Mouse (Mus musculus) heart, postnatal 36 days (tissue): ENCODE data around the gene Sept9. TPM values are rescaled to one million over a fixed set of nuclear protein-coding genes. Genes with fewer than 3 reads are reported as not detected.

Experiments used
- DNase-seq, 2 experiments: peaks; one replicate each; pipeline ENCODE4 v3.0.0; 2021 to 2022
- intact Hi-C: fragments of 180-260 bp; cut with DNase I; formaldehyde crosslinking; loops from one replicate; pipeline ENCODE4 v1.15.1; 2025
- total RNA-seq, 2 experiments: library from RNA; stranded (reverse); gene quantifications; 2 replicates each; pipeline ENCODE4 v1.2.3; 2021

Gene Sept9
- total RNA-seq, 2 experiments from 2014 or later: 28.6 to 37.1 TPM

DNA sequence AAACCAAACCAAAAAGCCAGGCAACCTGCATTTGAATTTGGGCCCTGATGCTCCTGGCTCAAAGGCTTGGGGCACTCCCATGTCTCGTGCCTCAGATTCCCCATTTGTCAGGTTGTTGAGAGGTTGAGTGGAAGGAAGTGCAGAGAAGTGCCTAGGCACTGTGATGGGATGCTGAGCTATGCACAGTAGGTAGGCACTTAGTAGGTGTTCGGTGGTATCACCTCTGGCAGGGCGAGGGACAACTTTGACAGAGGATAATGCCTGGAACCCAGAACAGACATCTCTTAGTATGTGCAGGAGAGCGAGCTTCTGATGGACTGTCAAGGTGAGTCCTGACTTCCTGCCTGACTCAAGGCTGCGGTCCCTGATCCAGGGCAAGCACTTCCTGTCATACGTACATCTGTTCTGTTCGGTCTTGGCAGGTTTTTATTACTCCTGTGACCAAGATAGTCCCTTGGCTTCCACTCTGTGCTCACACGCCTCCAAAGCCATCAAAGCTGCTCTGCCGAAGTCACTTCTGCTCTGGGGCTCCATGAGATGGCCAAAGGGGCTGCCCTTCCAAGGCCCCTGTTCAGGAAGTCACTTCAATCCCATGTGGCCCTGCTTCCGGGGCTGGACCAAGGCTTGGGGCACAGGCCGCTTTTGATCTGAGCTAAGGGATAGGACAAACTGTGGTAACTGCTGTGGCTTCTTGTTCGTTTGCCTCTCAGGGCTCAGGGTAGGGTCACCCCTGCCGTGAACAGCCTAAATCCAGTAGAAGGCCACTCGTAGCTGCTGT, 107.0 kb downstream of the Sept9 start:
- DNase-seq: no peak
- intact Hi-C loops: loop anchor here (2.0 kb wide), 1 partner anchor 22 kb away; no protein-coding TSS in a partner anchor

DNA sequence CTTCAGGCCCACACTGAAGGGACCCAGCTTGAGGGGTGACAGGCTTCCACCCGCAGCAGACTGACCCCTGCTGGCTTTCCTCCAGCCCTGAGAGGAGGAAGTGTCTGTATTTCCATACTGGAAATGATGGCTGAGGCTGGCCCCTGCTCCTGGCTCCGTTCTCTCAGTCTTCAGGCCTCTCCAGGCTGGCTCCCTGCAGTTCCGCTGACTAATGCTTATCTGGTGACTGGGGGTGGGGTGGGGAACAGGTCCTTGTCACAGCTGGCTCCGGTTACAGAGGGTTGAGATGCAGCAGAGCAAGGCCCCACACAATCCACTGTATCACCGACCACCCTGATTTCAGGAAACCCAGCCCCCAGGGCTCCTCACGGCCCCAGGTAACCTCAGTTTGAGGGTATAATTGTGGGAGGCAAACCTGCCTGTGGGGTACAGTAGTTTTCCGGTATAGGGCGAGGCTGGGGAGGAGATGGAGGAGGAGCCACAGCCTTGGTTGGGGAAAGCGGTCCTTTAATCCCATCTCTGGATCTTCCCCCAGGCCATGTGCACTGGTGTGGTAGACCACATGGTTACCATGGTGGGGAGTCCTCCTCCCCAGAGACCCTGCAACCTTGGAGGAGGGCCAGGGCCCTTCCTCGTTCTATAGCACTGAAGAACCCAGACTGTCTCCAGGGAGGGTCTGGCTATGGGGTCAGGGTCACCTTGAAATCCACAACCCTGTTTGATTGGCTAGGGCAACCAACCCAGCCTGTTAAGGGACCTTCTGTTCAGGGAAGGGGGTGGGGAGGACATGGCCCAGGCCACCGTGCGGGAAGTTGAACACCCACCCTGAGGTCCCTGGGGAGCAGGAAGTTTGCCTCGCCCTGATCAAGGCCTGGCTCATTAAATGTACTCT, 108.7 kb downstream of the Sept9 start:
- DNase-seq: peak in 1 of 2 experiments; percentile 53
- intact Hi-C loops: loop anchor here (2.0 kb wide), 1 partner anchor 23 kb away; no protein-coding TSS in a partner anchor

- no peak for DNase-seq
- intact Hi-C loops: no loop called here
Measured at GRCm38 (mm10) chr11:117309108-117309917, 109.9 kb downstream of the Sept9 start.

DNA sequence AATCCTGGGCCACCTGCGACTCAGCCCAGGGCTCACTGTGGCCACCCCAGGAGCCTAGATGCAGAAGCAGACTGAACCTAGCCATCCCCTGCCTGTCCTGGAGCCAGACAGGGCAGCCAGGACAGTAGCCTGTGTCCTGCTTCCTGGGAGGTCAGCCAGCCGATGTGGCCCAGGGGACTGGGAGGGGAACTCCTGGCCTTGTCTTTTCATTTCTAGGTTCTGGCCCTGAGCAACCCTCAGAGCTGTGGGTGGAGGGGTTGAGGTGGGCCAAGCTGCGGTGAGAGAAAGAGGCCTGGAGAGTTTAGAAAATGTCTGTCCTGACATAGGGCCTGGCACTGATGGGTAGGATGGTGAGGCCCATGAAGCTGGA, 110.4 kb downstream of the Sept9 start:
- DNase-seq: peak; percentile 66 to 67
- intact Hi-C loops: loop anchor here (5.0 kb wide), 1 partner anchor 233 kb away; no protein-coding TSS in a partner anchor

DNA sequence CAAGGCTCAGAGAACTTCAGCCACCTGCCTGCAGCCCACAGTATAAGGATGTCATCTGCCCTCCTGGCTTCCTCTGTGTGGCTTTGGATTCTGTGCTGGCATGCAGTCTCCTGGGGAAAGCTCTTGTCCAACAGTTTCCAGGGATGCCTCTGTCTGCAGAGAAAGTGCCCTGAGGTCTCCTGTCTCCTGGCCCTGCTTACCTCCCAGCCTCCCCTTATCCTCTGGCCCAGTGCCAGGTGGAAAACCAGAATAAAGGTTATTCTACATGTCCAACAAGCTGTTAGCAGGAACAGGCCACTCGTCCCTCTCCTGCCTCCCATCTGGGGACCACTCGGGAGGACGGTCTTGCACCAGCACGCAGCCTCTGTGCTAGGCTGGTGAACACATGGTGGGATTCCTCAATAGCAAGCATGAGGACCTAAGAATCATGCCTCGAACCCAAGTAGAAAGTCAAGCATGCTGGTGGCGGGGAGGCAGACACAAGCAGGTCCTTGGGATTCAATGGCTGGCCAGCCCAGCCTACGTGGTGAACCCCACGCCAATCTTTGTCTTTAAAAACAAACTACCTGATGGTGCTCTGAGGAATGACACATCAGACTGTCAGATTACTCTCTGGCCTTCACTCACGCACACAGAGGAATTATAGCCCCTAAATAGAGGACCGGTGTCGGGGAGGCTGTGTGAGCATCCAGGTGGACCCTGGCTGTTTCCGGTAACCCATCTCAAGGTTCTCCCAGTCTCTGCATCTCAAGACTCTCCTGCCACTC, 111.1 kb downstream of the Sept9 start:
- intact Hi-C loops: loop anchor here (5.0 kb wide), 1 partner anchor 233 kb away; no protein-coding TSS in a partner anchor
- peak in 1 of 2 experiments; percentile 44 for DNase-seq

DNA sequence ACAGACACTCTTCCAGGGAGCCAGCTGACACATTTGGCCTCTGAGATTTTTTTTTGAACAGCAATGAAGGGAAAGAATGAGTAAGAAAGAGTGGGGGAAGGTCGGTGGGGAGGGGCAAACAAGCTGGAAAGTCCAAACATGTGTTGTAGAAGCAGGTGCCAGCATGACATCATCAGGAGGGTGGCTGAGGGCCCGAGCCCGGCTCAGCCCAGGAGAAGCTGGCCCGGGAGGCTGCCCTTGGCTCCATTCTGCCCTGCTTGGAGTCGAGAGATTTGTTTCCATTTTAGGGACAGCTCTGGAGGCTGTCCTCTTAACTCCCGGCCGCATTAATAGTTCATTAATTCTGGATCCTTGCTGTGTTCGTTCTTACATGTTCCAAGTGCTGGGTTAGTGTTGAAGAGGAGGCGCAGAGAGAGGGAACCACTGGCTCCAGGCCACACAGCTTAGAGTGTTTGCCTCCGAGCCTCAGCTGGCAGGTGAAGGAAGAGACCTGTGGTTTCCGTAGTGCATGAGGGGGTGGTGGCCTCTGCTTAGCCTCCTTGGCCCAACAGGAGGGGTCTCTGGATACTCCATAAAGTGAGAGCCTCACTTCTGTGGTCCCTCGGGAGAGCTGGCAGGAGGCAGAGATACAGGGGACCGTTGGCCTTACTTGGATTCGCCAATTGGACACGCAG, 111.8 kb downstream of the Sept9 start:
- peak; percentile 78 to 83 for DNase-seq
- intact Hi-C loops: loop anchor here (5.0 kb wide), 1 partner anchor 234 kb away; no protein-coding TSS in a partner anchor

DNA sequence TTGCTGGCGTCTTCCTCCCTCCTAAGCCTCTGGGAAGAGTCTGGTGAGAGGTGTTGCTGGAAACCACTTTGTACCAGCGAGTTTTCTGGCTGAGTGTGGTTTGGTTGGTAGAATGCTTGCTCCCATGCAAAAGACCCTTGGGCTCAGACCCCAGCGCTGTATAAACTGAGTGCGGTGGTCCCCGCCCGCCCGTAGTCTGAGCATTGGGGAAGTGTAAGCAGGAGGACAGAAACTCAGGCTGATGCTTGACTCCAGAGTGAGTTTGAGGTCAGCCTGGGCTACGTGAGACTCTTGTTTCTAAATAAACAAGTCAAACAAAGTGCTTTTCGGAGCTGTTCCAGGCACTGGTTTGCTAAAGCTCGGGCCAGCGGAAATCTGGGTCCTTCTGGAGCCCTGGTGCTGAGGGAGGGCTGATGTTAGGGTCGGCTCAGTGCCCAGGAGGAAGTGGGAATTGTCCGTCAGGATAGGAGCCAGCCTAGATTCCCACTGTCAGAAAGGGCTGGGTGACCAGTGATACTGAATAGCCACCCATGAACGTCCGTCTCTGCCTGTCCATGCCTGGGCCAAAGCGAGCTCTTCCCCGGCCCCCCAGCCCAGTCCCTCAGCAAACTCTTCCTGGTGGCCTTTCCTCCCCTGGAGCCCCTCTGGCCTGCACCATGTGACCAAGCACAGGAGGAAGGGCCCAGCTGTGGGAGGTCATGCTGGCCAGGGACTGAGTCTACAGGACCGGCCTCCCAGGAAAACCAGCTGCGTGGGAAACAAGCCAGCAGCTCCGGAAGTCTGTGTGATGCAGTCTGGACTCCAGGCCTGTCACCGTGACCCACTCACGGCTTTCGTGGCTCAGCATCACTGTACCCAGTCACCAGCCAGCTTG, 112.8 kb downstream of the Sept9 start:
- DNase-seq: peak; percentile 78 to 88
- intact Hi-C loops: loop anchor here (2.0 to 5.0 kb wide), 2 partner anchors 47 to 235 kb away; no protein-coding TSS in a partner anchor

- intact Hi-C loops: loop anchor here (1.0 to 5.0 kb wide), 3 partner anchors 48 to 236 kb away; no protein-coding TSS in a partner anchor
- DNase-seq: peak; percentile 60 to 68
Measured at GRCm38 (mm10) chr11:117312936-117313335, 113.5 kb downstream of the Sept9 start.

DNA sequence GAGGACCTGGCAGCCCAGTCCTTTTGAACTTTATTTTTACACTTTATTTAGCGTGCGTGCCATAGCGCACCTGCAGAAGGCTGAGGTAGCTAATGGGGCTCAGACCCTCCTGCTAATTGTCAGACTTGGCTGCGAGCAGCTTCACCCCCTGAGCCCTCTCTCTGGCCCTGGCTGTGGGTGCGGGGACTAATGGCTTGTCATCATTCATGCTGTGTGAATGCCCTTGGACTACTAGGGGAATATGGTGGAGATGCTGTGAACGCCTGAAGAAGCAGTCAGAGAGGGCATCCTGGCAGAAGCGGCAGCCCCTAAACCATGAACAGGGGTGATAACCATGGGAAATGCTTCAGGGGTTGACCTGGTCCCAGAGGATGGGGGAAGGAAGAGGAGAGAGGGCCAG, 114.0 kb downstream of the Sept9 start:
- DNase-seq: no peak
- intact Hi-C loops: loop anchor here (1.0 to 5.0 kb wide), 3 partner anchors 49 to 236 kb away; no protein-coding TSS in a partner anchor

GRCm38 (mm10) chr11:117314026-117314425, 114.6 kb downstream of the Sept9 start:
- intact Hi-C loops: loop anchor here (1.0 to 5.0 kb wide), 2 partner anchors 44 to 237 kb away; no protein-coding TSS in a partner anchor
- no peak for DNase-seq

DNA sequence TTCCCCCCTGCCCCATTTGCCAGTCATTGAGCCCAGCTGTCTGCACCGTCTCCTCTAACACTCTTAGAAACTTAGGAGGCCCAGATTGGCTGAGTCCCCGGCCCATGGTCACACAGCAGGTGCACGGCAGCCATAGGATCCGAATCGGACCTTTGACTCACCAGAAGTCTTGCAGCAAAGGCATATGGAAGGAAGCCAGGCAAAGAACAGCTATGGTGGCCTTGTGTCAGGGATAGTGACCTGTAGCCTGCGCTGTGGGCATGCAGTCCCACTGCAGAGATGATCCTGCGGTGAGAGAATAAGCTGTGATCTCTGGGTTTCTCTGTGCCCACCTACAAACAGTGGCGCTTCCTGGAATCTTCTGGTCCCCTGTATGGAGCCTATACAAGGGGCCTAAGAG, 115.1 kb downstream of the Sept9 start:
- intact Hi-C loops: loop anchor here (1.0 to 5.0 kb wide), 2 partner anchors 44 to 237 kb away; no protein-coding TSS in a partner anchor
- DNase-seq: no peak

- peak; percentile 62 to 70 for DNase-seq
- intact Hi-C loops: no loop called here
Measured at GRCm38 (mm10) chr11:117315309-117315708, 115.8 kb downstream of the Sept9 start.

DNA sequence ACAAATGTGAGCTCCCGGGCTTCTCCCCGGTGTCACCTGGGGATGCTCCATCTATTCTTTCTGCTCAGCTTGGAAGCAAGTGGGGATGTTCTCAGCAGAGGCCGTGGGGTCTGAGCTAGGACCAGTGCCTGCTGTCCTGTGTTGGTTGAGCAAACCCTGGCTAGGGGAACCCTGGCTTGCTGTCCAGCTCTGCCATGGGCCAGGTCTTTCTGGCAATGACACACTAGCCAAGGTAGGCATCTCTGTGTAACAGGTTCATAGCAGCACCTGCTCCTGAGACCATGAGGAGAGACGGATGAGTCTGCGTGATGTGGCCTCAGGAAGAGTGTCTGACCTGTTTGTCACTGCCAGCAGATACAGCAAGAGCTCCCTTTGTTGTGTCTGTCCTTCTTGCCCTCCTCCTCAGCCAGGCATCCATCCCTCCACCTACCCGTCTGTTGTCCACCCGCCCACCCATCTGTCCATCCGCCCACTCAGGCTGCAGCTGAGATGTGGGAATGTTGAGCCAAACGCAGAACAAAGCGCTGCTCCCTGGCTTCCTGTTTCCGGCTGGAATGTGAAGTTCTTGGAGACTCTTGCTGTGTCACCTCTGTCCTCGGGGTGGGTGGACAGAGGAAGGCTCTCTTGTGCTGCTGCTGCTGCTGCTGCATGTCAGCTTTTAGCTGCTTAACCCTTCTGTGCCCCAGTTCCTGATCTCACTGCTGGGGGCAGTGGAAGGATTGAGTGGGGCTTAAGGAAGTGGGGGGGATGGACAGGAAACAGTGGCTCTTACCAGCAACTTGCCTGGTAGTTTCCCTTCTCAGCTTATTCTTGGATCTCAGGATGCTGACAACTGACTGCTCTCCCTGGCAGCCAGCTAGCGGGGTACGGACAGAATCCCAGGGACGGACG, 117.2 kb downstream of the Sept9 start:
- intact Hi-C loops: no loop called here
- peak in 1 of 2 experiments; percentile 59 for DNase-seq

- peak; percentile 28 to 52 for DNase-seq
- intact Hi-C loops: no loop called here
Measured at GRCm38 (mm10) chr11:117317429-117318101, 118.1 kb downstream of the Sept9 start.

DNA sequence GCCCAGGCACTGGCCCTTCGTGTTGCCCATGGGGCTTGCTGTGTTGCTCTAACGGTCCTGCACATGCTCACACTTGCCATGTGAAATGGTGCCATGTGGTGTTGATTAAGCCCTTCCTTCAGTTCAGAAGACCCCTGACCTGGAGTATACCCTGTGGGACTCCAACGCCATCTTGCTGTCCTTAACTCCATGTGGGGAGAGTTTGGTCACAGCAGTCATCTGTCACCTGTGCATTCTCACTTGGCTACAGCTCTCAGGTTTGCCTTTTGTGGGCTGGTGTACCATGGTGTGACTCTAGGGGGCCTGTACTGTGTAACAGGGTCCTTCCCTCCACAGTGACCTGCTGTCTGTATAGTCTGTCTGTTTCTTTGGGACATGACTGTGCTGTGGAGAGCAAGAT, 118.7 kb downstream of the Sept9 start:
- intact Hi-C loops: no loop called here

More for the DNA sequence above, 118.7 kb downstream of the Sept9 start:
- DNase-seq: no peak
